Mouse (Mus musculus): Measurements from ENCODE around the gene Pygm. TPM values are rescaled to one million over a fixed set of nuclear protein-coding genes. Genes with fewer than 3 reads are reported as not detected.

Pygm gene
- total RNA-seq, 1 experiment from 2014 or later: 0.87 TPM

- peak; percentile 79 for ATAC-seq (replicated peaks; ENCODE audit: low read depth, poor library complexity, severe bottlenecking)
Observed at GRCm38 (mm10) chr19:6426703-6427500, 42.7 kb downstream of the Pygm start.

GRCm38 (mm10) chr19:6427653-6428434 is 43.6 kb downstream of the Pygm start:
- ATAC-seq (replicated peaks; ENCODE audit: low read depth, poor library complexity, severe bottlenecking): no peak

GRCm38 (mm10) chr19:6428501-6429200 is 44.5 kb downstream of the Pygm start:
- ATAC-seq (replicated peaks; ENCODE audit: low read depth, poor library complexity, severe bottlenecking): peak; percentile 68

GRCm38 (mm10) chr19:6443016-6443415 is 58.8 kb downstream of the Pygm start:
- ATAC-seq (replicated peaks; ENCODE audit: low read depth, poor library complexity, severe bottlenecking): no peak

DNA sequence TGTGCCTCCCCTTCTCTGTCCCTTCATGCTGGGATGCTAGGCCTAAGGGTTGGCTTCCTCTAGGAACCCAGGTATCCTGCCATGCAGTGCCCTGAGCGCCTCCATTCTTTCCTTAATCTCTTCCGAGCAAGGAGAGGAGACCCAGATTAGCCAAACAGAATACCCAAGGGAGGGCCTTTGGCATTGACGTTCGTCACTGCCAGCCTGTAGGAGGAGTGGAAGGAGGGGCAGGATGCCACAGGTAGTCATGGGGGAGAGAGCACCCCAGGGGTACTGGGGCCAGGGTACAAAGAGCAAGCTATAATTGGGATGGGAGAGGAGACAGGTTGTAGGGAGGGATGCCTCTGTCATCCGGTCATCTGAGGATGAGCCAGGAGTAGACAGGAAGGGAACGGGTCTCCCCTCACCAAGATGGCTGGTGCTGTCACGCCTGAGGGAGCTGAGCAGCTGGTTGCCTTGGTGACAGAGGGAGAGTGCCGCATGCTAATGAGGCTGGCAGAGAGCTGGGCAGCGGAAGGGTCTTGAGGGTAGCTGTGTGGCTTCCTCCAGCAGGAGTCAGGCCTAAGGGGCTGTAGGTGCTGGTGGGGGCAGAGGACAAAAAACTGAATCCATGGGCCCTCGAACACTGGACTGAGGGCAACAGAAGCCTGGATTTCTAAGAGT is 61.7 kb downstream of the Pygm start:
- no peak for ATAC-seq (replicated peaks; ENCODE audit: low read depth, poor library complexity, severe bottlenecking)

- no peak for ATAC-seq (replicated peaks; ENCODE audit: low read depth, poor library complexity, severe bottlenecking)
Observed at GRCm38 (mm10) chr19:6446736-6447437, 62.7 kb downstream of the Pygm start.

Other genes with a start within 250 kb of the Pygm start
- 0.44 and 0.78 TPM in 2 replicates for gene Batf2, start 243.4 kb upstream of the Pygm start, total RNA-seq (2017)
- gene Arl2, start 242.9 kb upstream of the Pygm start, total RNA-seq (2017): 27.6 and 36.5 TPM in 2 replicates
- gene Majin, start 200.0 kb upstream of the Pygm start, total RNA-seq (2017): not detected in 2 replicates
- 0.14 TPM in 1 of 2 replicates, not detected in the other for gene Gpha2, start 158.0 kb upstream of the Pygm start, total RNA-seq (2017)
- gene Ppp2r5b, start 148.5 kb upstream of the Pygm start, total RNA-seq (2017): 2.6 and 4.2 TPM in 2 replicates
- 10.7 and 12.6 TPM in 2 replicates for gene Atg2a, start 142.7 kb upstream of the Pygm start, total RNA-seq (2017)
- 15.6 and 16.8 TPM in 2 replicates for gene Ehd1, start 107.7 kb upstream of the Pygm start, total RNA-seq (2017)
- 2.6 and 2.9 TPM in 2 replicates for gene Cdc42bpg, start 77.9 kb upstream of the Pygm start, total RNA-seq (2017)
- 19.2 and 30.8 TPM in 2 replicates for gene Men1, start 49.4 kb upstream of the Pygm start, total RNA-seq (2017)
- gene Map4k2, start 43.3 kb upstream of the Pygm start, total RNA-seq (2017): 18.7 and 46.1 TPM in 2 replicates
- 221 and 258 TPM in 2 replicates for gene Sf1, start 20.7 kb upstream of the Pygm start, total RNA-seq (2017)
- gene Rasgrp2, start 14.9 kb downstream of the Pygm start, total RNA-seq (2017): 116 and 137 TPM in 2 replicates
- not detected in 2 replicates for gene Nrxn2, start 34.3 kb downstream of the Pygm start, total RNA-seq (2017)
- not detected in 2 replicates for gene Slc22a12, start 158.6 kb downstream of the Pygm start, total RNA-seq (2017)

Measured in common myeloid progenitor, adult 5-6 weeks (primary cell).